Mouse (Mus musculus): ENCODE results near the gene Trub2.

The Trub2 gene

DNA sequence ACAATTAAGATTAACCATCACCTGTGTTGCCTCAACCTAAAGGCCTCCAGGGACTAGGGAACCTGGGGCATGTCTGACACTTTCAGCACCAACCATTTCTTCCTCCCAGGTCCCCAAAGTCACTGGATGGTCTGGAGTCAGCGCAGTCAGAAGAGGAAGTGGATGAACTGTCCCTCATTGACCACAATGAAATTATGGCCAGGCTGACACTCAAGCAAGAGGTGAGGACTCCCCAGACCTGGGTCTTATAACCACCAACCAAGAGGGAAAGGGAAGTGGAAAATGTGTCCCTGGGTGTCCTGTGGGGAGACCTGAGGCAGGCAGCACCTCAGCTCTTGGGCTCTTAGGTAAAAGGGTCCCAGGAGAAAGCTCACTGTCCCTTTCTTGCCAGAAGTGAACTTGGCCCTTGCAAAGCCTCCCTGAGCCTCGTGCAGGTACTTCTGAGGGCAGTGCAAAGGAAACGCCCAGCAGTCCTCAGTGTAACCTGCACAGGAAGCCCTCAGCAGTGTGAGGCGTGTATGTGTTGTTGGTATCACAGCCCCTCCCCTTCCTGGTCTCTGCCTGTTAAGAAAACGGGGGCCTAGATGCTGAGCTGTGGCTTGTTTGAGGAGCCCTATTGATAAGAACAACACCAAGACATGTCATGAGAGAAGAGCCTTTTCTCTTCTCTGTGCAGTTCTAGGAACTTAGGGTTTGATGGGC, 63.5 kb downstream of the Trub2 start:
- no peak for DNase-seq (ENCODE audit: low read depth, low spot score)

DNA sequence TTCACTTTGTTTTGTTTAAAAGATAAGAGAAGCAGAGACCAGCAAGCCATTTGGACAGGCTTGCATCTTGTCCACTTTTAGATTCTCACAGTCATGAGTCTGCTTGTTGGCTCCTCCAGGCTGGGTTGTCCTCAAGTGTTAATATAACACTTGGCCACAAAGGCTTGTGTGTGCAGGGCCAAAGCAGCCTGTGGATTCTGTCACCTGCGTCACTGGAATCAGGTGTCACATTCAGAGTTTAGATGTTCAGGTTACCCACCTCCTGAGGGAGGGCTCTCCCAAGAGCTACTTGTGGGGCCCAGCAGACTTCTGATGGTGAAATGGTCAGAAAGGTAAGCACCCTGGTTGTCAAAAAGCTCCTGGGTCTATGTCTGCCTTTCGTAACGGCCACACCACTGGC, 65.2 kb downstream of the Trub2 start:
- no peak for DNase-seq (ENCODE audit: low read depth, low spot score)

DNA sequence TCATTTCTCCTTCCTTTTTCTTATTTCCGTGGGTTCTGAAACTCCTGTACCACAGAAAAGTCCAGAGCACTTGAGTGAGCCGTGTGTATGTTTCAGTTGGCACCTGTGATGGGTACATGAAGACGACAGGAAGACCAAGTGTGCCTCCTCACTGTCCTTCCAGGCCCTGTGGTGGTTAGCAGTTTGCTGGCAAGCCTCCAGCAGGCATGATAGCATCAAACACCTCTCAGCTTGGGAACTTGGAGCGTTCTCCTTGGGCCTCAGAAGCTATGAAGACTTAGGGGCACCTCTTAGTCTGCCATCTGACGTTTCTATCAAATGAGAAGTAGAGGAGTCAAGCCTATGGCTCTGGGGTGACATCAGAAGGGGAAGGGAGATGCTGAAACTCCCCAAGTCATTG, 69.7 kb downstream of the Trub2 start:
- no peak for DNase-seq (ENCODE audit: low read depth, low spot score)

DNA sequence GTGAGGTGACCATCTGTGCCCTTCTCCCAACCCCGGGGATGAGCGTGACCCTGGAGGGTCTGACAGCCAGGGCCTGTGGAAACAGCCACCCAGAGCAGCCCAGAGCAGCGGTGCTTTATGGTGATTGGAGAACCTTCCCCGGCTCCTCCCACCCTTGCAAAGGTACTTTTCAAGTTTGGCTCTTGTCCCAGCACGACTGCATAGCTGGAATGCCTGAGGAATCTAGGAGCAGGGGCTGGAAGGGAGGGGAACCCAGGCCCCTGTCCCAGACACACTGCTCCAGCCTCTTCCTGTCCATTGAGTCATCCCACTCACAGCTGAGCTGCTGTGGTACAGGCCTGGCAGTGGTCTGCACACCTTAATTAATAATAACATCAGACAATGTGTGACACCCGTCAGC, 71.6 kb downstream of the Trub2 start:
- peak; percentile 94 for DNase-seq (ENCODE audit: low read depth, low spot score)

DNA sequence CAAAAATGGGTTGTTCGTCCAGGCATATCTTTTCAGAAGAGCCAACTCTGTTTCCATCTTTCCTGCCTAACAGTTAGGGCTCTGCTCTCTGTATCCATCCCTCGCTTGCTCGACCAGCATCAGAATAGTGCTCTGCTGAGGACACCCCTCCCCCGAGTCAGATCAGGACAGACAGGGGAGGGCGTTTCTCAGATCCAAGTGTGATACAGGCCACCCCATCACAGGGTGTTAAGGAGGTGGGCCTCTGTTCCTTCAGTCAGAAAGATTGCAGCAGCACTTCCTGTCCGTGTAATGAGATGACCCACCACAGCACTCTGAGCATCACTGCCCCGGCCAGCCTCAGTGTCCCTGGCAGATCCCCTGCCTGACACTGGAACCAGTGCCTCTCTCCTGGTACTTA, 72.2 kb downstream of the Trub2 start:
- no peak for DNase-seq (ENCODE audit: low read depth, low spot score)

DNA sequence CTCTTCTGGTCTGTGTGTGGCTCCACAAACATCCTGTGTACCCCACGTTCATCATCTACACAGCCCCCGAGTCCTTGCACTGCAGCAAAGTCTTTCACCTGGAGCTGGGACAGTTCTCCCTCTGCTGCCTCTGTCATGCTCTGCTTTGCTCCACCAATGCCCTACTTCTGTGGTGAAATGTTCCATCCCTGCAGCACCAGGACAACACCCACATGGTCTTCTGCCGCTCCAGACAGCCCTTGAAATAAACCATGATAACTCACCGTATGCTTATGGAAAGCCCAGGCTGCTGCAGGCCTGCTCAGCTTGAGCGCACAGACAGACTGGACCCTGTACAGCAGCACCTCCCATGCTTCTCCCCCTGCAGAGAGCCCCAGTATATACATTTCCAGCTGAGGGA, 74.2 kb downstream of the Trub2 start:
- no peak for DNase-seq (ENCODE audit: low read depth, low spot score)

DNA sequence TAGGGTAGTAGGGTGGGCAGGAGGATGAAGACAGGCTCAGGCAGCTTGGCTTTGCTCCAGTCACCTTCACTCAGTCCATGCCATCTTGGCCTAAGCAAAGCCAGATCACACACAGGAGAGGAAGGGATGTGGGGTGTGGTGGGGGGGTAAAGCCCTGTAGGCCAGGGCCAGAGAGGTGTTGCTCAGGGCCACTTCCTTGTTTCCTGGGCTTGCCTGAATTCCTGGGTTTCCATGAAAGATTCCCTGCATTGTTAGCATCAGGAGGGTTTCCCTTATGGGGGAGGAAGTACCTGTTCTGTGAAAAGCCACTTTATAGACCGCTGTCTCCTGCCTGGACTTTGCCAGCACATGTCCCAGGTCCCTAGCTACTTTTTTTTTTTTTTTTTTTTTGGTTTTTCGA, 74.8 kb downstream of the Trub2 start:
- peak; percentile 54 for DNase-seq (ENCODE audit: low read depth, low spot score)

DNA sequence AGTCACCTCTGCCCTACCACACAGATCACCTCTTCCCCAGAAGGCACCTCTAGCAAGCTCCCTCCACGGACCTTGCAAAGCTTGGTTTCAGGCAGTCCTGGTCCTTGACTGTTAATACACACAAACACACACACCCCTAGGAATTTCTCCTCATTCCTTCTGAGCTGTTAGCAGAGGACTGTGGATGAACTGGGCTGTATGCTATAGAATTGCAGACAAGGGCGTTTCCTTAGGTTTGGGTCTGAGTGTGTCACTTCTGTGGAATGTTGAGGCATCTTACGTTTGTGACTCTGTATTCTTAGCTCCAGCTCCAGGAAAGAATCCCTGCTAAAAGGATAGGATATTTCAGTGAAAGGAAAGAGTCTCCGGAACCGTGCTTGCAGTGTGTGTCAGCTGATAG, 76.4 kb downstream of the Trub2 start:
- DNase-seq (ENCODE audit: low read depth, low spot score), result peak; percentile 75

Data from ZHBTc4 (cell line).